Comparison of ENCODE assay signal across 10 mouse cellular contexts in genomic region chr8:84714161-84714560, GRCm38 (mm10). TPM values are rescaled to one million over a fixed set of nuclear protein-coding genes. Genes with fewer than 3 reads are reported as not detected.
DNase-seq lines count a peak whose midpoint lies in the region; ATAC-seq and TF ChIP-seq lines count a peak whose summit lies in the region.
"Had no signal": no experiment of that assay in that cellular context is flagged by ENCODE, and none has a peak within 500 bp of the region (broad histone marks: within the 10 kb centered on the region; RNA-seq: fewer than 3 reads in every experiment).

No protein-coding gene starts in this region.

- DNase-seq in heart, postnatal 0 days (ENCODE audit: low spot score) = no peak
- DNase-seq in heart, postnatal 14 days = no peak
- no peak for DNase-seq in adrenal gland, postnatal 10 days
- no peak for DNase-seq in adrenal gland, postnatal 14 days
- DNase-seq: gastrocnemius, postnatal 36 days had no signal

- H3K36me3 ChIP-seq in heart, postnatal 0 days (replicated peaks; ENCODE audit: control insufficient read depth, insufficient read depth, low read length) = peaks cover 26% of the 10 kb centered on the region
- H3K36me3 ChIP-seq in embryonic facial prominence, embryonic 12.5 days = peaks cover 21% of the 10 kb centered on the region
- peaks cover 4% of the 10 kb centered on the region for H3K36me3 ChIP-seq in forebrain, embryonic 16.5 days (ENCODE audit: control insufficient read depth, insufficient read depth)
- H3K36me3 ChIP-seq in midbrain, embryonic 12.5 days = no peaks in the 10 kb centered on the region

- 84% methylated on average over 4 of the region's 4 CpGs for WGBS in heart, postnatal 0 days
- 63% methylated on average over 4 of the region's 4 CpGs for WGBS in embryonic facial prominence, embryonic 12.5 days
- WGBS in forebrain, embryonic 16.5 days = 42% methylated on average over 4 of the region's 4 CpGs
- WGBS in midbrain, embryonic 12.5 days = 67% methylated on average over 4 of the region's 4 CpGs

- H3K9me3 ChIP-seq in heart, postnatal 0 days (replicated peaks; ENCODE audit: control insufficient read depth, low read length) = no peaks in the 10 kb centered on the region
- no peaks in the 10 kb centered on the region for H3K9me3 ChIP-seq in embryonic facial prominence, embryonic 12.5 days
- H3K9me3 ChIP-seq in forebrain, embryonic 16.5 days (ENCODE audit: control insufficient read depth, low read length) = no peaks in the 10 kb centered on the region
- no peaks in the 10 kb centered on the region for H3K9me3 ChIP-seq in midbrain, embryonic 12.5 days

- TF ChIP-seq CTCF in heart, postnatal 0 days (IDR thresholded peaks at IDR 0.05; ENCODE audit: low read depth) = no peak

- H3K9ac ChIP-seq in heart, postnatal 0 days (replicated peaks; ENCODE audit: low read depth, low read length) = no peak overlapping the region
- no peak overlapping the region for H3K9ac ChIP-seq in embryonic facial prominence, embryonic 12.5 days
- H3K9ac ChIP-seq in forebrain, embryonic 16.5 days (replicated peaks; ENCODE audit: low read depth, low read length) = peak overlapping the region; percentile 27
- no peak overlapping the region; the same call in 1 of the 2 replicates for H3K9ac ChIP-seq in midbrain, embryonic 12.5 days (replicated peaks)

- peak overlapping the region; percentile 51 for H3K27ac ChIP-seq in heart, postnatal 0 days (ENCODE audit: low read depth)
- peak overlapping the region; percentile 97 for H3K27ac ChIP-seq in embryonic facial prominence, embryonic 12.5 days
- H3K27ac ChIP-seq in forebrain, embryonic 16.5 days (ENCODE audit: low read length) = peak overlapping the region; percentile 78
- peak overlapping the region; percentile 92 for H3K27ac ChIP-seq in midbrain, embryonic 12.5 days (replicated peaks)

- ATAC-seq in heart, postnatal 0 days (ENCODE audit: insufficient read depth, low read depth) = no peak
- ATAC-seq in embryonic facial prominence, embryonic 12.5 days (ENCODE audit: insufficient number of reproducible peaks, insufficient read depth, low FRiP score, low TSS enrichment) = no peak
- ATAC-seq in forebrain, embryonic 16.5 days = no peak
- no peak for ATAC-seq in midbrain, embryonic 12.5 days (ENCODE audit: low FRiP score, low read depth)
- ATAC-seq in activated CD4-positive, CD25-positive, alpha-beta regulatory T cell, adult 4 months = no peak

- 0 out of 2 replicates have a peak, but pooled peaks cover 4% of the 10 kb centered on the region for H3K4me1 ChIP-seq in heart, postnatal 0 days (ENCODE audit: control insufficient read depth, insufficient read depth)
- peaks cover 65% of the 10 kb centered on the region for H3K4me1 ChIP-seq in embryonic facial prominence, embryonic 12.5 days
- H3K4me1 ChIP-seq in forebrain, embryonic 16.5 days (replicated peaks; ENCODE audit: control insufficient read depth, insufficient read depth, low read length) = peaks cover 68% of the 10 kb centered on the region
- H3K4me1 ChIP-seq in midbrain, embryonic 12.5 days = peaks cover 64% of the 10 kb centered on the region

- no peak overlapping the region for H3K4me3 ChIP-seq in heart, postnatal 0 days (ENCODE audit: low read depth, low read length)
- H3K4me3 ChIP-seq in embryonic facial prominence, embryonic 12.5 days = no peak overlapping the region
- no peak overlapping the region for H3K4me3 ChIP-seq in forebrain, embryonic 16.5 days (replicated peaks; ENCODE audit: low read length)
- H3K4me3 ChIP-seq in midbrain, embryonic 12.5 days = 0 out of 2 replicates have a peak overlapping the region, but pooled peaks have one; percentile 7

- H3K4me2 ChIP-seq in heart, postnatal 0 days (ENCODE audit: low read depth, low read length) = no peak overlapping the region
- no peak overlapping the region for H3K4me2 ChIP-seq in embryonic facial prominence, embryonic 12.5 days (replicated peaks)
- H3K4me2 ChIP-seq in forebrain, embryonic 16.5 days (ENCODE audit: low read length) = no peak overlapping the region
- no peak overlapping the region for H3K4me2 ChIP-seq in midbrain, embryonic 12.5 days (replicated peaks)

- no peak for TF ChIP-seq EP300 in heart, postnatal 0 days (IDR thresholded peaks at IDR 0.05; ENCODE audit: low read depth)

- intact Hi-C loops in heart, postnatal 14 days (cut with DNase I) = no loop called here

- H3K27me3 ChIP-seq in heart, postnatal 0 days (ENCODE audit: control insufficient read depth, insufficient read depth, low read length) = 0 out of 2 replicates have a peak, but pooled peaks cover 6% of the 10 kb centered on the region
- peaks cover 36% of the 10 kb centered on the region for H3K27me3 ChIP-seq in embryonic facial prominence, embryonic 12.5 days
- no peaks in the 10 kb centered on the region for H3K27me3 ChIP-seq in forebrain, embryonic 16.5 days (replicated peaks; ENCODE audit: control insufficient read depth, insufficient read depth, low read length)
- H3K27me3 ChIP-seq in midbrain, embryonic 12.5 days = peaks cover 90% of the 10 kb centered on the region

RNA-seq across cellular contexts. Expression of gene G430095P16Rik, which starts 8.6 kb away (rescaled TPM):
- 1.0 TPM in 1 of 2 replicates, not detected in the other for total RNA-seq in heart, postnatal 0 days (2014; rRNA removed; ENCODE audit: low replicate concordance)
- 3.0 and 3.1 TPM in 2 replicates for polyA plus RNA-seq in heart, postnatal 0 days (2015; fragmentation: Nextera tagmentation; extraction: Ambion mirVana)
- under 1 TPM; 0.54 to 0.69 TPM for total RNA-seq in heart, postnatal 14 days (2021)
- 7.1 and 7.4 TPM in 2 replicates for polyA plus RNA-seq in embryonic facial prominence, embryonic 12.5 days (2016; fragmentation: Nextera tagmentation; extraction: Ambion mirVana)
- polyA plus RNA-seq in forebrain, embryonic 16.5 days (2015; fragmentation: Nextera tagmentation; extraction: Ambion mirVana) = 2.0 and 2.2 TPM in 2 replicates
- 2.0 and 2.4 TPM in 2 replicates for polyA plus RNA-seq in midbrain, embryonic 12.5 days (2016; fragmentation: Nextera tagmentation; extraction: Ambion mirVana)
- total RNA-seq in adrenal gland, postnatal 10 days (2021) = under 1 TPM; 0.51 to 0.88 TPM
- 10 to 100 TPM; 20.2 to 37.5 TPM for polyA plus RNA-seq in activated CD4-positive, CD25-positive, alpha-beta regulatory T cell, adult 4 months (2017; shearing (Covaris generic))
- total RNA-seq in adrenal gland, postnatal 14 days (2021) = 0.52 and 0.90 TPM in 2 replicates
- total RNA-seq: layer of hippocampus, postnatal 14 days had no signal

RNA-seq across cellular contexts. Expression of gene Lyl1, which starts 12.9 kb away (rescaled TPM):
- total RNA-seq in heart, postnatal 0 days (2014; rRNA removed; ENCODE audit: low replicate concordance) = 4.4 and 4.8 TPM in 2 replicates
- polyA plus RNA-seq in heart, postnatal 0 days (2015; fragmentation: Nextera tagmentation; extraction: Ambion mirVana) = 8.7 and 9.8 TPM in 2 replicates
- 1 to 10 TPM; 5.8 to 6.7 TPM for total RNA-seq in heart, postnatal 14 days (2021)
- polyA plus RNA-seq in embryonic facial prominence, embryonic 12.5 days (2016; fragmentation: Nextera tagmentation; extraction: Ambion mirVana) = 4.9 and 5.0 TPM in 2 replicates
- 2.6 and 2.9 TPM in 2 replicates for polyA plus RNA-seq in forebrain, embryonic 16.5 days (2015; fragmentation: Nextera tagmentation; extraction: Ambion mirVana)
- 3.5 and 5.6 TPM in 2 replicates for polyA plus RNA-seq in midbrain, embryonic 12.5 days (2016; fragmentation: Nextera tagmentation; extraction: Ambion mirVana)
- total RNA-seq in adrenal gland, postnatal 10 days (2021) = 1 to 10 TPM; 7.8 to 8.5 TPM
- polyA plus RNA-seq in activated CD4-positive, CD25-positive, alpha-beta regulatory T cell, adult 4 months (2017; shearing (Covaris generic)) = 1 to 10 TPM in 1 of 2 experiments, under 1 TPM in 1; 0.85 to 1.2 TPM
- 4.2 and 9.4 TPM in 2 replicates for total RNA-seq in adrenal gland, postnatal 14 days (2021)

RNA-seq across cellular contexts. Expression of gene Nacc1, which starts 26.5 kb away (rescaled TPM):
- total RNA-seq in heart, postnatal 0 days (2014; rRNA removed; ENCODE audit: low replicate concordance) = 68.0 and 83.6 TPM in 2 replicates
- 6.2 and 6.9 TPM in 2 replicates for polyA plus RNA-seq in heart, postnatal 0 days (2015; fragmentation: Nextera tagmentation; extraction: Ambion mirVana)
- total RNA-seq in heart, postnatal 14 days (2021) = 10 to 100 TPM; 35.6 to 40.5 TPM
- 19.4 and 20.8 TPM in 2 replicates for polyA plus RNA-seq in embryonic facial prominence, embryonic 12.5 days (2016; fragmentation: Nextera tagmentation; extraction: Ambion mirVana)
- 15.5 and 15.7 TPM in 2 replicates for polyA plus RNA-seq in forebrain, embryonic 16.5 days (2015; fragmentation: Nextera tagmentation; extraction: Ambion mirVana)
- 20.8 and 25.0 TPM in 2 replicates for polyA plus RNA-seq in midbrain, embryonic 12.5 days (2016; fragmentation: Nextera tagmentation; extraction: Ambion mirVana)
- total RNA-seq in adrenal gland, postnatal 10 days (2021) = 10 to 100 TPM; 59.1 to 62.9 TPM
- 10 to 100 TPM in 1 of 2 experiments, 1 to 10 TPM in 1; 9.4 to 12.5 TPM for polyA plus RNA-seq in activated CD4-positive, CD25-positive, alpha-beta regulatory T cell, adult 4 months (2017; shearing (Covaris generic))
- 68.3 and 68.8 TPM in 2 replicates for total RNA-seq in adrenal gland, postnatal 14 days (2021)

RNA-seq across cellular contexts. Expression of gene Trmt1, which starts 28.1 kb away (rescaled TPM):
- 98.3 and 116 TPM in 2 replicates for total RNA-seq in heart, postnatal 0 days (2014; rRNA removed; ENCODE audit: low replicate concordance)
- polyA plus RNA-seq in heart, postnatal 0 days (2015; fragmentation: Nextera tagmentation; extraction: Ambion mirVana) = 28.4 and 29.5 TPM in 2 replicates
- total RNA-seq in heart, postnatal 14 days (2021) = 10 to 100 TPM; 32.5 to 35.2 TPM
- polyA plus RNA-seq in embryonic facial prominence, embryonic 12.5 days (2016; fragmentation: Nextera tagmentation; extraction: Ambion mirVana) = 71.2 and 73.6 TPM in 2 replicates
- 63.4 and 73.3 TPM in 2 replicates for polyA plus RNA-seq in forebrain, embryonic 16.5 days (2015; fragmentation: Nextera tagmentation; extraction: Ambion mirVana)
- 53.6 and 58.8 TPM in 2 replicates for polyA plus RNA-seq in midbrain, embryonic 12.5 days (2016; fragmentation: Nextera tagmentation; extraction: Ambion mirVana)
- total RNA-seq in adrenal gland, postnatal 10 days (2021) = 10 to 100 TPM; 63.4 to 82.8 TPM
- polyA plus RNA-seq in activated CD4-positive, CD25-positive, alpha-beta regulatory T cell, adult 4 months (2017; shearing (Covaris generic)) = 10 to 100 TPM; 32.6 to 49.8 TPM
- total RNA-seq in adrenal gland, postnatal 14 days (2021) = 62.2 and 67.9 TPM in 2 replicates

RNA-seq across cellular contexts. Expression of gene Ier2, which starts 51.5 kb away (rescaled TPM):
- 17.0 and 23.2 TPM in 2 replicates for total RNA-seq in heart, postnatal 0 days (2014; rRNA removed; ENCODE audit: low replicate concordance)
- 33.3 and 38.3 TPM in 2 replicates for polyA plus RNA-seq in heart, postnatal 0 days (2015; fragmentation: Nextera tagmentation; extraction: Ambion mirVana)
- total RNA-seq in heart, postnatal 14 days (2021) = 10 to 100 TPM; 26.2 to 29.4 TPM
- polyA plus RNA-seq in embryonic facial prominence, embryonic 12.5 days (2016; fragmentation: Nextera tagmentation; extraction: Ambion mirVana) = 94.5 and 97.0 TPM in 2 replicates
- polyA plus RNA-seq in forebrain, embryonic 16.5 days (2015; fragmentation: Nextera tagmentation; extraction: Ambion mirVana) = 22.5 and 25.5 TPM in 2 replicates
- polyA plus RNA-seq in midbrain, embryonic 12.5 days (2016; fragmentation: Nextera tagmentation; extraction: Ambion mirVana) = 47.1 and 47.4 TPM in 2 replicates
- total RNA-seq in adrenal gland, postnatal 10 days (2021) = 10 to 100 TPM; 33.3 to 63.4 TPM
- 10 to 100 TPM; 54.7 to 56.1 TPM for polyA plus RNA-seq in activated CD4-positive, CD25-positive, alpha-beta regulatory T cell, adult 4 months (2017; shearing (Covaris generic))
- 45.5 and 55.7 TPM in 2 replicates for total RNA-seq in adrenal gland, postnatal 14 days (2021)
